Mouse (Mus musculus) thymus, postnatal 36 days (tissue): Measurements from ENCODE around the gene Ankrd10.
"Not testable (repeated sequence)": the region's sequence is repeated elsewhere in the genome, so short reads cannot be mapped to it uniquely, and the experiment has no call there.

Experiments
- DNase-seq, 2 experiments: peaks; one replicate each; pipeline ENCODE4 v3.0.0; 2022; ENCODE audit warnings: mixed read lengths in 2 of 2

Gene Ankrd10

DNA sequence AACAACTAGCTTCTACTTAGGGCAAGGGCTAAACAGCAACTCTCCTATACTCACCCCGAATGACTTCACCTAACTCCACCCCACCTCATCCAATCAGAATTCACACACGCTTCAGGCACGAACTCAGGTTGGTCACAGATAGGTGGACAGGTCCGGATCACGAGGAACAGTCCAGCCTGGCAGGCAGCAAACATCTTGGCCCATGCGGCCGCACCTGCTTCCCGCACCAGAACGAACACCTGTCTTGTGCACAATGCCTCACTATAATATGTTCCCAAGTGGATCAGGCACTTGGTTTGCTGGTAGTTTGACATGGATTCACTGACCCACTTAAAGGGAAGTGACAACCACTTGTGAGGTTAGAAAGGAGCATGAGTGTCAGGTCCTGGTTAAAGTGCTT lies 26.7 kb downstream of the Ankrd10 start:
- no peak for DNase-seq

DNA sequence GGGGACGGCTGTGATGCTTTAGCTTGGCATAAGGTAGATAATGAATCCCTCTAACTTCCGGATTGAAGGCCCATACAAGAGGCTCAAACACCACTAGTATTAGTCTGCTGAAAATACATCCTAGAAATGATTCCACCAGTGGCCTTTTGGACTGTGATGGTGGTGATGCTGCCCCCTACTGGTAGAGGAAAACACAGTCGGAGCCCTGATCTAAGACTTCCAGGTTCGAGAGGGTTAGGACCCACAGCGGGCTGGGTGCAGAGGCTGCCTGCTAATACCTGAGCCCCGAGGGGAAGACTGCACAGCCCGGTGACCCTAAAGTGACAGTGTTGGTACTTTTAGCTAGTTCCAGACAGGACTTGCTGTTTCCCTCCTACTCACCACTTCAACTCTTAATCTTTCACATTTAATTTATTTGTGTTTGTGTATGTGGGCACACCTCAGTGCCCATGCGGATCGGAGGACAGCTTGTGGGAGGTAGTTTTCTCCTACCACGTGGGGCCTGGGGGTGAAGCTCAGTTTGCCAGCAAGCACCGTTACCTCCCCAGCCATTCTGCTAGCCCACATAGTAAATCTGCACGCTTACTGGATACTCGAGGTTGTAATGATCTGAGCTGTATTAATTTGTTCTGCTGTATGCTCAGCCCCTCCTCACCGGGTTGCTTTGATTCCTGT lies 33.4 kb downstream of the Ankrd10 start:
- peak; percentile 65 to 69 for DNase-seq

DNA sequence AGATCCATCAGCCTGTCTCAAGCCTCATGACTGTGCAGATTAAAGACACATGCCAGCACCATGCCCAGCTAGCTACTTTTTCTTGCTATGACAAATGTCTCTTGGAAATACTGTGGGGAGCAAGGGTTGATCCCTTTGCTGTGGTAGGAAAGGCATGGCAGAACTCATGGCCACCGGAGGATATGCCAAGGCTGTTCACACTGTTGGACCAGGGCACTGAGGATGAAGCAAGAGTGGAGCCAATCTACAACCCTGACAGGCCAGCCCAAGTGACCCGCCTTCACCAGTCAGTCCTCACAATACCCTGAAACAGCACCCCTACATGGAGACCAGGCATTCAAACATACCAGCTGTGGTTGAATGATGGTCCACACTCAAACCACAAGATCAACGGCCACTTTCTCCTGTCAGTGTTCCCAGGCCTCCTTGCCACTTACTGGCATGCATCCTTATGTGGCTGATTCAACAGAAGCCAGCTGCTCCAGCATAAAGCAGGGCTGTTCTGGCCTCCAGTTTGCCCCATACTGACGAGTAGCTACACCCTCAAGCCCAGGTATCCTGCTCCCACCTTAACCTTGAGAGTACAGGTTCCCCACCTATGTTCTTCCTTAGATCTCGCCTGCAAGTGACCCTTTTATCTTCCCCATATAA lies 35.1 kb downstream of the Ankrd10 start:
- DNase-seq, result no peak

DNA sequence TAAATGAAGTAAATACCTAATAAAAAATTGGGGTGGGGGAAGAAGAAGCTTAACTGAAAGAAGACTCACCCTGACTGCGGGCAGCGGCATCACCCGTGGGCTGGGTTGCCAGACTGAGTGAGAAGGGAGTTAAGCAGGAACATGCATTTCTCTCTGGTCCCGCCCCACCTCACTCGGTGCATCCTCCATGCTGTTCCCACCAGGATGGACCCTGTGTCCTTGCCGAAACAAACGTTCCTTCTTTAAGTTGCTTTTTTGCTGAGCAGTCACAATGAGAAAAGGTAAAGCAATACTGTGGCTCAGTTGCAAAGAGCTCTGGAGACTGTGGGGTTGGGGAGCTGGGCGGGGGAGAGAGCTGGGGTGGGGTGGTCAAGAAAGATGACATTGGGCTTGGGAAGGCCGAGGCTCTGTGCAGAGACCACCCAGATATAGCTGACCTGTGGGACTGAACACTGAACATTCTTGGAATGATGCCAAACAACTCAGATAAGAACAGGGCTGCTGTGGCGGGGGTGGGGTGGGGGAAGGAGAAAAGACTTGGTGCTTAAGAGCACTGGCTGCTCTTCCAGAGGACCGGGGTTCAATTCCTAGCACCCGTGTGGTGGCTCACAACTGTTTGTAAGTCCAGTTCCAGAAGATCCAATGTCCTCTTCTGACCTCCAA lies 42.2 kb downstream of the Ankrd10 start:
- no peak for DNase-seq

DNA sequence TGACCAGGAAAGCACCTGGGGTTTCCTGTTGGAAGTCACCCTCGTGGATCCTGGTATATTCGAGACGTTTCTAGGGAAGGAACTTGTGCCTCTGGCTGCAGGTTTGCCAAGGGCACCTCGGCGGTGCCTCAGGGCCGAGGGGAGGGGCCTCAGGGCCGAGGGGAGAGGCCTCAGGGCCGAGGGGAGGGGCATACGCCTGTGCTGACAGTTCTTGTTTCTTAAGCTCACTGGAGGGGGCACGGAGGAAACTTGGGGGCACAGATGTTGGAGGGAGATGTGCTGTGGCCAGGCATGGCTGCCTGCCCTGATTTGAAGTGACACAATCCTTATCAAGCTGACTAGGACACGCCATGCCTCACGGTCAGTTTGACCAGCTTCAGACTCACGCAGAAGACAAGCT lies 43.3 kb downstream of the Ankrd10 start:
- peak in 1 of 2 experiments; percentile 31 for DNase-seq

DNA sequence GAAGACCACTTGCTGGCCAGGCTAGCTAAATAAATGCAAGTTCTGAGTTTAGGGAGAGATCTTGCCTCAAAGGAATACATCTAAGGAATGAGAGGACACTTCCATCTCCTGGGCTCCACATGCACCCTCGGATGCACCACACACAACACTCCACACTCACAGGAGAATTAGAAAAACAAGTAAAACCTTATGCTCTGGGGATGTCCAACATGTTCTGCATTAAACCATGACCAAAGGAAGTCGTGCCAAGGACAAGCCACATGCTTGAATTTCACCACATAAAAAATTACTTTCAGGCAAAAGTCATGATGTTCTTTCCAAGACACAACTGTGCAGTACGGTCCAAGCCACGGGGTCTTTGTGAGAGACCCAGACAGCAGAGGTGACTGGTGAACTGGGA lies 43.7 kb downstream of the Ankrd10 start:
- no peak for DNase-seq

DNA sequence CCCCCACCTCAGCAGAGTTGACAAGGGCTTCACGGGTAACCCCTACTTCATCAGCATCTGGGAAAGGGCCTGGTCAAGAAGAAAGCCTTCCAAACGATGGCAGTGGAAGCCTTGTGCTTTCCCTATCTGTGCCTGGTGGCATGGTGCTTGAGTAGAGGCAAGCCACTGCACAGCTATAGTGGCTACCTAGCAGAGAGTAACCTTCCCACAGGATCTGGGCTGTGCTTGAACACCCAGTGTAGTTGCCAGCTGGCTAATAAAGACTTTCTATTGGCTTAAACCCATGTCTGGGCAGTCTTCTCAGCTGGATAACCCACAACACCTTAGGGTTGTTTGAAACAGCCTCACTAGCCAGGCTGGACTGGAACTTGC lies 49.2 kb downstream of the Ankrd10 start:
- no peak for DNase-seq

DNA sequence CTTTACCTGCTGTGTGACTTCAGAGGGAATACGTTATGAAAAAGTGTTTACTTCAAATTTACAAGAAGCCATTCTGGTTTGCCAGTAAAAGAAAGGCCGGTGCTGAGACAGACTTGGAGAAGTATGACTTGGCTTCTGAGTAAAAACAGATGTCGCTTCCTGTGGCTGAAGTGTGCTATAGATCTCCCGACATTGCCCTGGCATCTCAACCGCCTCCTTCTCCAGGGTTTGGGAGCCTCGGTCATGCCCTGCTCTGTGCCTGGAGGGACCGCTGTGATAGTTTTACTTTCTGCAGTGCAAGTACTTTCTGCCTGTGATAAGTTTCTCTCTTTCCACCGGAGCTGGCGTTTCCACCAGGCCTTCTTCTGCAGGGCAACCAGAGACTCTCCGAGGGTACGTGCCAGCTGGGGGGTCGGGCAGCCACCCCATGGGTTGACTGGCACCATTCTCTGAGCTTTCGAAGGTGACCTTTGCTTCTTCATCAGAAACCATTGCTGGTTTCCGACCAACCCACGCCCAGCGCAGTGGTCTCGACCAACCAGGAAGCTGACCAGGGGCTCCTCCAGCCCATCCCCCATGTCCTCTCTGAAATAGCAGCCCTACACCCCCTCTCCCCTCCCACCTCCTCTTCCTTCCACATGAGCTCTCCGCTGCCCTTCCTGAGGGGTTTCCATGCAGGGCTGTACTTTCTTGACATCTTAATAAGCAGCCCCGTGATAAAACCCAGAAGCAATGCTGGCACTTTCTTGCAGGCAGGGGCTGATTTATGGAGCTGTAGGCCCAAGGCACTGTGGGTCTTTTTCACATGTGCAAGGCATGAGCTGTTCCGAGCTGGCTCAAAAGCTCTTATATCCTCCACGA lies 49.8 kb downstream of the Ankrd10 start:
- peak in 1 of 2 experiments; percentile 20 for DNase-seq

DNA sequence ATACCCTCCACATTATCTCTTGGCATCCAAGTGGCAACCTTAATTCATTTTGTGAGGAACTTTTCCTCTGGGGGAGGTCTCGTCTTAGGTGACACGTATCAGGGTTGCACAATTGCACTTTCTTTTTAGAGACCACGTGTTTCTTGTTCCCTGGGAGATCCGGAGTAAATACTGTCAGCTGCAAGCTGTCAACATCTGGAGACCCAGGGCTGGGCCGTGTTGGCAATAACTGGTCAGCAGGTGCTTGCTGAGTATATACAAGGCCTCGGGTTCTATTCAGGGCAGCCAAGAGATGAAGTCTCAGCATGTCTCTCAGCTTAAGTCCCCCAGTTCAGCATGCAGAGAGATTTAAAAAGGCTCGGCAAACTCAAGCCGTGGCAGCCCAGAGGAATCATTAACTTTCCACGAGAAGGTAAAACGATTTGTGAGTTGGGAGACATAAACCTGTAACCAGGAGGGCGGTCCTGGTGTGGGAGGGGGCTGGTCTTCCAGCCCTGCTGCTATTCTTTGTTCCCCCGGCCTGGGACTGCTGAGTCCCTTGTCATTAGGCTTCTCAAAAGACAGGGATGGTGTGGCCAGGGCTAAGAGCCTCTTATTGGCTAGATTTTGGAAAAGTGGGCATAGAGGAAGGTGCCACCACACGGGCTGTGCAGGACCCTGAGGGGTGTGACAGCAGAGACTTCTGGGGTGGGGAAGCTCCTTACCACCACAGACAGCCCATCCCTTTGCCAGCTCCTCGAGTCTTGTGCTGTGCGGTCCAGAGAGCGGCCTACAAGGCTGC lies 59.8 kb downstream of the Ankrd10 start:
- DNase-seq, result no peak

DNA sequence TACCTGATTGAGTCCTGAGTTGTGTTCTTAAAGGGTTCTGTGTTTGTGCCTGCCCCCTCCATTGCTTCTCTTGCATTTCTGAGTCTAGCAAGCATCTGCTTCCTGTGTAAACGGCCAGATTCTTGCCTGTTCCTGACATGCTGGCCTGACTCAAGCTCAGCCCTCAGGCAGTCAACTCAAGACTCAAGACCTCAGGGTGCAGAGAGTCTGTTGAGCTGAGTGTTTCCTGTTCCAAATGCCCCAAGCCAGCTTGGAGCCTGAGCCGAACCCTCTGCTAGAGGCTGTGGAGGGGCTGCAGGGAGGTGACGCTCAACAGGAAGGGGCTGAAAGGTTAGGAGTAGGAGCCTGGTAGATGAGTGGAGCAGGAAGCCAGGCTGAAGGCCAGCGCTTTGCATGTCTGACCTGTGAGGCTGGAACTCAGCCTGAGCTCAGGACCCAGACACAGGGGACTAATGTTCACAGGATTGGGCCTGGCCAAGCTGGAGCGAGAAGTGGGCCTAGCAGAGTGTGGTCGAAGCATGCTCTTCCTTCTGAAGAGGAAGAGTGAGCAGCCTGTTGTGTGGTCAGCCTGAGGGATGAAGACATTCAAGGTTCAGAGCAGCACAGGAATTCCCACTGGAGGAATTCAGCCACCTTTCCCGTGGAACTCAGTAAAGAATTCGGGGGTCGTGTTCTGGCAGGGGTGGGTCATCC lies 60.5 kb downstream of the Ankrd10 start:
- peak; percentile 39 to 47 for DNase-seq

DNA sequence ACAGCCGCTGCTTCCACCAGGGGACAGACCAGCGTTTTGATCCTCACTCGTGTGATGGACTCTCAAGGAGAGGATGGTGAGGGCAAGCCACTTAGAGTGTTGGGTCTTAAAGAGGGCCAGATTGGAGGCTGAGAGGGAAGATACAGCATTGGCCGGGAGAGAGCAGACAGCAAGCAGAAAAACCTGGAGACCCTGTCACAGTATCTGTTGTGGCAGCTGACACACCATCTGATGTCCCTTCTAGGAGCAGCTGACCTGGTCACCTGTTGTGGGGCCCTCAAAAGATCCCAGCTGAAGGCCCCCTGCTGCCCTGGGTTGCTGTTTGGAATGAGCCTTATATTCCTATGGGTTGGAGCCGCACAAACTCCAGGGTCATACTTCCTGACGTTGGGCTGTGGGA lies 63.1 kb downstream of the Ankrd10 start:
- DNase-seq, result no peak

DNA sequence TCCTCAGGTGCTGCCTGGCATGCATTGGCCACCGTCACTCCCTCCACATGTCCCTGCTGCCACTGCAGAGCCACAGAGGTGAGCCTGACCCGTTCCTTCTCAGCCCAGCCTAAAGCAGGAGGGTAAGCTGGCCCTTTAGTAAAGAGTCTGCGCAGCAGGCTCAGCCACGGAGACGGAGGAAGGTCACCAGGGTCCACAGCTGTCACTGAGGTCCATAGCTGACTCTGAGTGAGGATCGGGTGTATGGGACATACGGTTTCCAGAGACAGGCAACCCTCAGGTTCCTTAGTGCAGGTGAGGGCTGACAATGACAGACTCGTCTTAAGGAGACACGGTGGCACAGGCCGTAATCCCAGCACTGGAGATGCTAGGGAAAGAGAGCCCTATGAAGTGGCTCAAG lies 63.6 kb downstream of the Ankrd10 start:
- DNase-seq, result no peak

DNA sequence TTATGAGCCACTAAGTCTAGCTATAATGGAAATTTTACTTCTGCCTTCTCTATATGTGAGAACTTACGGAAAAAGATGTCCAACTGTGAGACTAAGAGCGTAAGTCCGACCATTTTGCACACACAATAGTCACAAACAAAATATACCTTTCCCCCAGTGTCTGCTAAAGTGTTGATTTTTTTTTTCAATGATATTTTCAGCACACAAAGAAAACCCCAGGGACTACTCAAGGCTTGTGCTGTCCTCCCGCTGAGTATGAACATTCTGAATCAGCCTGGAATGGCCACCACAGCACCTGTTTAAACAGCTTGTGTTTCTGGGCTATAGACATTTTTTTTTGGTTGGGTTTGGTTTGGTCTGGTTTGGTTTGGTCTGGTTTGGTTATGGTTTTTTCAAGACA lies 64.8 kb downstream of the Ankrd10 start:
- no peak for DNase-seq

DNA sequence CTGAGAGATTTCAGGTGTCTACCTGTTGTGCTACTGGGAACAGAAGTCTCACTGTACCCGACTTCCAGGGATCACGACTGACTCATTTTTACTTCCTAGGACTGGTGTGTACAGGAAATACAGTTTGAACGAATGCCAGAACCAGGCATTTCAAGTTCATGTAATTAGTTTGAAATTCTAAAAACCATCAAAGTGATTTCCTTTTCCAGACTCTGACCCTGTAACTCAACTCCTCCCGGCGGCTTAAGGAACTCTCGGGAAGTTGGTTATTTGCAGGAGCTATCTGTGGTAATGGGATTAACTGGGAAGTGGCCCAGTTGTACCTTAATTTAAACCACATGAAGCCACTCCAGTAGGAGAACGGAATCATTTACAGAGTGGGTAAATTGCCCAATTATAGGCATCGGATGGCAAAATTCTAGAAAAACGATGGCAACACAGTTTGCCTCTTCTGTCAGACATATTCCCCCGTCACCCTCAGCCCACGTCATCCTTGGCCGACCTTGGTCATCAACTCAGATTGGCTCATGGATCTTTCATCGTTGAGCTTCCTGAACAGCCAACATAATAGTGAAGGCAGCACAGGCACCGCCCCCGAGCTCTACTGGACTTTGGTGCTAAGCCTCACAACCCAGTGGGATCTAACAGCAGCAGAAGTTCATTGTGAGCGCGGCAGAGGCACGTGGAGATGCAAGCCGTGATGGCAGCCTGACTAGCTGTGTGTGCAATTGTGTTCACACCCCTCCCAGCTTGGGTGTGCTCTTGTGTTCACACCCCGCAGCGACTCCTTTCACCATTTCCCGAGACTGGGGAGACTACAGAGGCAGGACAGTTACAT lies 66.1 kb downstream of the Ankrd10 start:
- DNase-seq, result no peak

DNA sequence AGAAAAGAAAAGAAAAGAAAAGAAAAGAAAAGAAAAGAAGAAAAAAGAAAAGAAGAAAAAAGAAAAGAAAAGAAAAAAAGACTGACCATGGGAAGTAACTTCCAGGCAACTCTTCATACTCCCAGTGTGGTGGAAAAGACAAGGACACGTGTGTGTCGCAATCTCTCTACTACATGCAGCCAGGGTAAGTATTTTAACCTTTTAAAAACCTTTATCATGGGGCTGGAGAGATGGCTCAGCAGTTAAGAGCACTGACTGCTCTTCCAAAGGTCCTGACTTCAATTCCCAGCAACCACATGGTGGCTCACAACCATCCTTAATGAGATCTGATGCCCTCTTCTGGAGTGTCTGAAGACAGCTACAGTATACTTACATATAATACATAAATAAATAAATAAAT lies 67.4 kb downstream of the Ankrd10 start:
- DNase-seq, result not testable (repeated sequence)

DNA sequence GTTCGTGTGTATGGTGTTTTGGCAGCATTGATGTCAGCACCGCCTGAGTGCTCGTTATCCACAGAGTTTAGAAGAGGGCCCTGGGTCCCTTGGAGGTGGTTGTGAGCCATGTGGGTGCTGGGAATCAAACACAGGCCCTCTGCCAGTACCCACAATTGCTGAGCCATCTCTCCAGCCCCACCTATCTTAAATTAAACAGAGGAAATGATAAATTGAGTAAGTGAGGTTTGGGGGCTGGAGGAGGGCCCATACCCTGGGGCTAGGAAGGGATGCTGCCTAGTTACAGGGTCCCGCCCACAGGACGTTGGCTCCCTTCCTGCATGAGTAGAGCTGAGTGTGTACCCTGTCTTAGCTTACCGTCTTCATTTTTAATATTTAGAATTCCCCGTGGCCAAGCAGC lies 70.8 kb downstream of the Ankrd10 start:
- no peak for DNase-seq

DNA sequence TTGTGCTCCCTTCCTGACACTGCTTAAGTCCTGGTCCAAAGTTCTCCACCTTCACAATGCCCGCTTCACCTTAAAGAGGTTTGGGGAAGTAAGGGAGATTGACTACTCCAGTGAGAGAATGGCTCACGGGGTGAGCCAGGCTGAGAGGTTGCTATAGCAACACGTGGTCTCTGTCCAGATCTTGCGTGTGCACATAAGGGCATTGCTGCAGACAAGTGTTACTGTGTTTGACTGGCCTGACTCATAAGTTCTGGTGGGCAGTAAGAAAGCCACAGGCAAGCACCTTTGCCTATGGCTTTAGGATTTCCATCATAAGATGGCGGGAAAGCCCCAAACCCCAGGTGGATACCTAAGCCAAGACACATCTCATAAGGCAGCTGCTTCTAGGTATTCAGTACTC lies 71.3 kb downstream of the Ankrd10 start:
- no peak for DNase-seq
